Mouse (Mus musculus) cerebellum, adult (tissue): Measurements from ENCODE around the gene Gyg.

Experiments
- ATAC-seq: cut with Nextera tagmentation; 2 replicates; pipeline ENCODE4 v1.9.2; 2017; ENCODE audit warnings: mild to moderate bottlenecking, moderate library complexity, mixed read lengths; ENCODE audit not compliant: insufficient number of reproducible peaks, low FRiP score, low TSS enrichment

Gyg gene

GRCm38 (mm10) chr3:20154531-20155367 lies at the start of gene Gyg:
TSS of gene Gyg (minus strand) at chr3:20155317.
- peak; percentile 64 for ATAC-seq

- ATAC-seq, result peak; percentile 70; the same call in 1 of the 2 replicates
These were observed 43.8 kb upstream of the Gyg start for GRCm38 (mm10) chr3:20198869-20199268.

- no peak for ATAC-seq
These were observed 42.8 kb upstream of the Gyg start for GRCm38 (mm10) chr3:20197878-20198277.

- ATAC-seq, result no peak
These were observed 34.0 kb upstream of the Gyg start for GRCm38 (mm10) chr3:20188976-20189675.

- ATAC-seq, result no peak; the same call in 1 of the 2 replicates
These were observed 17.3 kb upstream of the Gyg start for GRCm38 (mm10) chr3:20172394-20172793.

GRCm38 (mm10) chr3:20167487-20167886 lies 12.4 kb upstream of the Gyg start:
- ATAC-seq, result no peak

GRCm38 (mm10) chr3:20155476-20155875 lies 359 bp upstream of the Gyg start:
- no peak for ATAC-seq

GRCm38 (mm10) chr3:20151651-20152050 lies 3.5 kb downstream of the Gyg start:
- ATAC-seq, result no peak

GRCm38 (mm10) chr3:20150511-20150910 lies 4.6 kb downstream of the Gyg start:
- no peak for ATAC-seq

- ATAC-seq, result no peak
These were observed 7.5 kb downstream of the Gyg start for GRCm38 (mm10) chr3:20147647-20148046.

GRCm38 (mm10) chr3:20146884-20147395 lies 8.2 kb downstream of the Gyg start:
- no peak for ATAC-seq

- no peak for ATAC-seq
These were observed 9.4 kb downstream of the Gyg start for GRCm38 (mm10) chr3:20145696-20146113.

- no peak for ATAC-seq
These were observed 10.7 kb downstream of the Gyg start for GRCm38 (mm10) chr3:20144401-20144800.

GRCm38 (mm10) chr3:20143726-20144125 lies 11.4 kb downstream of the Gyg start:
- no peak for ATAC-seq

- no peak for ATAC-seq
These were observed 12.5 kb downstream of the Gyg start for GRCm38 (mm10) chr3:20142576-20142975.

- ATAC-seq, result no peak
These were observed 13.0 kb downstream of the Gyg start for GRCm38 (mm10) chr3:20142101-20142500.

GRCm38 (mm10) chr3:20141679-20142078 lies 13.4 kb downstream of the Gyg start:
- ATAC-seq, result no peak

GRCm38 (mm10) chr3:20141240-20141639 lies 13.9 kb downstream of the Gyg start:
- ATAC-seq, result no peak

- ATAC-seq, result no peak
These were observed 18.1 kb downstream of the Gyg start for GRCm38 (mm10) chr3:20136868-20137581.

- no peak for ATAC-seq
These were observed 20.6 kb downstream of the Gyg start for GRCm38 (mm10) chr3:20134545-20134944.

- no peak for ATAC-seq
These were observed 21.4 kb downstream of the Gyg start for GRCm38 (mm10) chr3:20133745-20134144.
